Mouse (Mus musculus): Measurements from ENCODE around the gene Prss33. TPM values are rescaled to one million over a fixed set of nuclear protein-coding genes. Genes with fewer than 3 reads are reported as not detected.
A peak's percentile ranks its signal among the peaks of the same experiment; 100 is the strongest.
"Not testable (repeated sequence)": the region's sequence is repeated elsewhere in the genome, so short reads cannot be mapped to it uniquely, and the experiment has no call there.

Prss33 gene
- not detected for total RNA-seq (2021)

- DNase-seq (ENCODE audit: low spot score in 2 of 2): no peak
- intact Hi-C loops (cut with DNase I): no loop called here
These were observed at the start of gene Prss33 for GRCm38 (mm10) chr17:23836006-23836575. Gene Prss33 (minus strand): TSS chr17:23836056.

GRCm38 (mm10) chr17:23880576-23880975 lies 44.7 kb upstream of the Prss33 start, which contains the start of the genes Dcpp1 and Dcpp2:
Gene Dcpp1 (plus strand): TSS chr17:23880876.
Gene Dcpp2 (plus strand): TSS chr17:23880880.
- DNase-seq (ENCODE audit: low spot score in 2 of 2); intact Hi-C loops (cut with DNase I): not testable (repeated sequence)

GRCm38 (mm10) chr17:23877166-23877565 lies 41.3 kb upstream of the Prss33 start:
- no peak for DNase-seq (ENCODE audit: low spot score in 2 of 2)

GRCm38 (mm10) chr17:23876741-23877140 lies 40.9 kb upstream of the Prss33 start:
- DNase-seq (ENCODE audit: low spot score in 2 of 2): peak; percentile 3 to 41
- intact Hi-C loops (cut with DNase I): loop anchor here (5.0 kb wide), 1 partner anchor 46 kb away; no protein-coding TSS in a partner anchor

More at GRCm38 (mm10) chr17:23877166-23877565, 41.3 kb upstream of the Prss33 start:
- intact Hi-C loops (cut with DNase I): loop anchor here (5.0 kb wide), 1 partner anchor 45 kb away; no protein-coding TSS in a partner anchor

GRCm38 (mm10) chr17:23873884-23874856 lies 38.3 kb upstream of the Prss33 start:
- DNase-seq (ENCODE audit: low spot score in 2 of 2): peak in 1 of 2 experiments; percentile 45
- intact Hi-C loops (cut with DNase I): loop anchor here (1.0 kb wide), 1 partner anchor 86 kb away; no protein-coding TSS in a partner anchor

GRCm38 (mm10) chr17:23868513-23868912 lies 32.7 kb upstream of the Prss33 start:
- intact Hi-C loops (cut with DNase I): no loop called here
- DNase-seq (ENCODE audit: low spot score in 2 of 2): no peak

GRCm38 (mm10) chr17:23867756-23868155 lies 31.9 kb upstream of the Prss33 start, which contains the start of gene Prss21:
Gene Prss21 (plus strand): TSS chr17:23868056.
- intact Hi-C loops (cut with DNase I): no loop called here
- no peak for DNase-seq (ENCODE audit: low spot score in 2 of 2)

GRCm38 (mm10) chr17:23862926-23863325 lies 27.1 kb upstream of the Prss33 start:
- intact Hi-C loops (cut with DNase I): no loop called here
- DNase-seq (ENCODE audit: low spot score in 2 of 2): no peak

GRCm38 (mm10) chr17:23857913-23858312 lies 22.1 kb upstream of the Prss33 start:
- no peak for DNase-seq (ENCODE audit: low spot score in 2 of 2)
- intact Hi-C loops (cut with DNase I): no loop called here

GRCm38 (mm10) chr17:23857193-23857592 lies 21.3 kb upstream of the Prss33 start:
- intact Hi-C loops (cut with DNase I): no loop called here
- no peak for DNase-seq (ENCODE audit: low spot score in 2 of 2)

GRCm38 (mm10) chr17:23854229-23854765 lies 18.4 kb upstream of the Prss33 start:
- no peak for DNase-seq (ENCODE audit: low spot score in 2 of 2)
- intact Hi-C loops (cut with DNase I): no loop called here

GRCm38 (mm10) chr17:23853292-23853691 lies 17.4 kb upstream of the Prss33 start:
- peak in 1 of 2 experiments; percentile 6 for DNase-seq (ENCODE audit: low spot score in 2 of 2)
- intact Hi-C loops (cut with DNase I): no loop called here

GRCm38 (mm10) chr17:23850853-23851749 lies 15.2 kb upstream of the Prss33 start:
- intact Hi-C loops (cut with DNase I): no loop called here

GRCm38 (mm10) chr17:23850028-23850427 lies 14.2 kb upstream of the Prss33 start:
- DNase-seq (ENCODE audit: low spot score in 2 of 2): no peak
- intact Hi-C loops (cut with DNase I): no loop called here

More at GRCm38 (mm10) chr17:23850853-23851749, 15.2 kb upstream of the Prss33 start:
- DNase-seq (ENCODE audit: low spot score in 2 of 2): peak; percentile 47 to 53

GRCm38 (mm10) chr17:23843812-23844273 lies 8.0 kb upstream of the Prss33 start, which contains the start of the genes Prss32 and Prss41:
Gene Prss32 (plus strand): TSS chr17:23843855.
Gene Prss41 (minus strand): TSS chr17:23844172.
- no peak for DNase-seq (ENCODE audit: low spot score in 2 of 2)
- intact Hi-C loops (cut with DNase I): loop anchor here (5.0 kb wide), 1 partner anchor 72 kb away; the partner anchor contains the start of gene Flywch1

GRCm38 (mm10) chr17:23843141-23843811 lies 7.4 kb upstream of the Prss33 start:
- intact Hi-C loops (cut with DNase I): loop anchor here (5.0 kb wide), 1 partner anchor 71 kb away; the partner anchor contains the start of gene Flywch1
- DNase-seq (ENCODE audit: low spot score in 2 of 2): no peak

- DNase-seq (ENCODE audit: low spot score in 2 of 2): peak; percentile 56 to 59
- intact Hi-C loops (cut with DNase I): loop anchor here (5.0 kb wide), 1 partner anchor 69 kb away; the partner anchor contains the start of gene Flywch1
These were observed 5.3 kb upstream of the Prss33 start for GRCm38 (mm10) chr17:23841145-23841544.

- DNase-seq (ENCODE audit: low spot score in 2 of 2): no peak
- intact Hi-C loops (cut with DNase I): no loop called here
These were observed 4.7 kb downstream of the Prss33 start for GRCm38 (mm10) chr17:23831201-23831600.

Data from left cerebral cortex, postnatal 25 days (tissue).